Mouse (Mus musculus): ENCODE measurements around the gene Itga11. TPM values are rescaled to one million over a fixed set of nuclear protein-coding genes. Genes with fewer than 3 reads are reported as not detected.

The Itga11 gene
- polyA plus RNA-seq, 1 experiment from 2014 or later: 1.5 TPM

DNA sequence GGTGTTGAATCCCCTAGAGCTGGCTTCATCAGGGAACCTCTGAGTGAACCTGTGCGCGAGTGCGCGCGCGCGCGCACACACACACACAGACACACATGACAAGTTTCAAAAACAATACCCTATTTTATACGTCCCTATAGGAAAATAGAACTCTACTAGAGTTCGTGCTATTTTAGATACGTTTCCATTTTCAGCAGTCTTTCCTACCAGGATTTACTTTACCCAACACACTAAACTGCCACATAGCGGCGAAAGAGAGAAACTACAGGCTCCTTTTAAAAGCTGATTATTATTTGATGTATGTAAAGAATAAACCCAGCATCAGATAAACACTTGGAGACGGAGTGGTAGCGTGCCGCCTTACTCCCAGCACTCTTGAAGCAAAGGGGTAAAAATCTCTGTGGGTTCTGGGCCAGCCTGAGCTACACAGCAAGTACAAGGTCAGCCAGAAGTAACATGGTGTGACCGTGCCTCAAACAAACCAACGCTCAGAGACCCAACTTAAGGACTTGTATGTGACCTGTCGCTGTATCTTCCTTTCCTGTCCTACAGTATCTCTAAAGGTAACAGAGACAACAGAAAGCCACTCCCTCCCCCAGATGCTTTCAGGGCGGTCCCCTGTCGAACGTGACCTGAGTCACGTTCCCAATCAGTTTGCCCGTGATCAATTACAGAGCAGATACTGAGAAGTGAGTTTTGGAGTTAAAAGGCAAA, 150.5 kb downstream of the Itga11 start:
- 8% methylated on average over 24 of the region's 24 CpGs for WGBS
- Histone ChIP-seq H3K4me3 (peak overlapping the region; percentile 44), H3K9me3 (no peaks in the 10 kb centered on the region), H3K4me2 (peak overlapping the region; percentile 55), H3K27ac (replicated peaks) (peak overlapping the region; percentile 58), H3K4me1 (replicated peaks) (peaks cover 23% of the 10 kb centered on the region), H3K9ac (no peak overlapping the region), H3K36me3 (no peaks in the 10 kb centered on the region), H3K27me3 (no peaks in the 10 kb centered on the region)
- ATAC-seq (ENCODE audit: low FRiP score, low read depth): no peak

DNA sequence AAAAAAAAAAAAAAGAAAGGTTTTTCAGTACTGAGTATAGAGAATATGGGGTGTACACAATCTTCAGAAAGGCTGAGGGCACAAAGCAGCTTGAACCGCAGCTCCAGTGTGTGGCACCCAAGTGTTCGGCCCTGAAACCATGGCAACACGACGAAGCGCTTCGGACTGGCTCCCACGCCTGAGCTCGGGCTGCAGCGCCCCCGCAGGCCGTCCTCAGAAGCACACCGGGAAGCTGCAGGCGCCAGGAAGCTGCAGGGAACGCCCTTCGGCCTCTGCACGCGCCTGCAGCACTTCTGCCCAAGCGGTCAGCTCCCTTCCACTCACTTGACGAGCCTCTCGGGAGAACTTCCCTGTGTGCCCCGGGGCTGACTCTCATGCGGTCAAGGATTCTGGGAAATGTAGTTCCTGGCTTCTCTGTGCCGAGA, 151.0 kb downstream of the Itga11 start:
- 0% methylated on average over 23 of the region's 23 CpGs for WGBS
- peaks cover 23% of the 10 kb centered on the region for H3K4me1 ChIP-seq (replicated peaks)
- peak overlapping the region; percentile 44 for H3K4me3 ChIP-seq
- H3K27me3 ChIP-seq: no peaks in the 10 kb centered on the region
- H3K9me3 ChIP-seq: no peaks in the 10 kb centered on the region
- ATAC-seq (ENCODE audit: low FRiP score, low read depth): peak; percentile 94
- H3K27ac ChIP-seq (replicated peaks): peak overlapping the region; percentile 58
- no peaks in the 10 kb centered on the region for H3K36me3 ChIP-seq
- 0 out of 2 replicates have a peak overlapping the region, but pooled peaks have one; percentile 14 for H3K9ac ChIP-seq
- peak overlapping the region; percentile 55 for H3K4me2 ChIP-seq

DNA sequence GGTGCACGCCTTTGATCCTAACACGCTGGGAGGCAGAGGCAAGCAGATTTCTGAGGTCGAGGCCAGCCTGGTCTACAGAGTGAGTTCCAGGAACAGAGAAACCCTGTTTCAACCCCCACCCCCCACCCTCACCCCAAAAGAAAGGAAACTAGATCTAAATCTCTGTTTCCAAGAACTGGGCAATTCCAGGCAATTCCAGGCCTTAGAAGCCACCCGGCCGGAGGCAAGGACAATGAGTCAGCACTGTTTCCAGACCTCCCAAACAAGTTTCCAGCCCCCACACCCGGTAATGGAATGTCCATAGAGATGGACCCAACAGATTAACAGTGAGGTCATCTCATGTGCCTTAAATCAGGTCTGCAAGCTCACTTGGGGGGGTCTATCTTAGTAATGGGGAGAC, 152.3 kb downstream of the Itga11 start:
- H3K4me2 ChIP-seq: no peak overlapping the region
- no peaks in the 10 kb centered on the region for H3K9me3 ChIP-seq
- H3K27me3 ChIP-seq: no peaks in the 10 kb centered on the region
- no peak overlapping the region for H3K27ac ChIP-seq (replicated peaks)
- WGBS: 84% methylated on average over 6 of the region's 6 CpGs
- no peak overlapping the region for H3K9ac ChIP-seq
- ATAC-seq (ENCODE audit: low FRiP score, low read depth): no peak
- H3K36me3 ChIP-seq: no peaks in the 10 kb centered on the region
- H3K4me1 ChIP-seq (replicated peaks): peaks cover 23% of the 10 kb centered on the region
- no peak overlapping the region for H3K4me3 ChIP-seq

Other genes starting within 250 kb of the Itga11 start
- 39.1 and 48.3 TPM in 2 replicates for gene Coro2b, start 140.8 kb upstream of the Itga11 start, polyA plus RNA-seq (2015; fragmentation: Nextera tagmentation; extraction: Ambion mirVana)
- 53.0 and 53.5 TPM in 2 replicates for gene Fem1b, start 134.1 kb downstream of the Itga11 start, polyA plus RNA-seq (2015; fragmentation: Nextera tagmentation; extraction: Ambion mirVana)
- gene Cln6, start 161.0 kb downstream of the Itga11 start, polyA plus RNA-seq (2015; fragmentation: Nextera tagmentation; extraction: Ambion mirVana): 6.2 and 7.0 TPM in 2 replicates
- 15.4 and 19.5 TPM in 2 replicates for gene Calml4, start 180.3 kb downstream of the Itga11 start, polyA plus RNA-seq (2015; fragmentation: Nextera tagmentation; extraction: Ambion mirVana)